Mouse (Mus musculus) urinary bladder, adult 2 months (tissue): ENCODE data around the gene Mdc1. TPM values are rescaled to one million over a fixed set of nuclear protein-coding genes. Genes with fewer than 3 reads are reported as not detected.

Experiments
- DNase-seq: peaks from one replicate; pipeline ENCODE4 v3.0.0; 2022; ENCODE audit warnings: low spot score
- polyA plus RNA-seq: library from polyadenylated mRNA; depleted of rRNA; stranded (reverse); fragments of >200 nt; gene quantifications from 2 replicates; pipeline ENCODE4 v1.2.3, GENCODE M21; 2012; rRNA removed

Gene Mdc1
- polyA plus RNA-seq = 10.4 and 14.2 TPM in 2 replicates

GRCm38 (mm10) chr17:35841076-35841950 is at the start of gene Mdc1:
TSS of gene Mdc1 (plus strand) at chr17:35841515.
- peak; percentile 87 for DNase-seq

GRCm38 (mm10) chr17:35792837-35793236 is 48.5 kb upstream of the Mdc1 start:
- no peak for DNase-seq

- DNase-seq = no peak
These were observed 46.2 kb upstream of the Mdc1 start for GRCm38 (mm10) chr17:35795099-35795498.

- no peak for DNase-seq
These were observed 45.7 kb upstream of the Mdc1 start for GRCm38 (mm10) chr17:35795656-35796055.

GRCm38 (mm10) chr17:35796835-35797234 is 44.5 kb upstream of the Mdc1 start:
- no peak for DNase-seq

GRCm38 (mm10) chr17:35800905-35801304 is 40.4 kb upstream of the Mdc1 start:
- no peak for DNase-seq

- no peak for DNase-seq
These were observed 38.3 kb upstream of the Mdc1 start for GRCm38 (mm10) chr17:35803020-35803419.

GRCm38 (mm10) chr17:35803858-35804399 is 37.4 kb upstream of the Mdc1 start:
- DNase-seq = no peak

GRCm38 (mm10) chr17:35808073-35808472 is 33.2 kb upstream of the Mdc1 start:
- DNase-seq = no peak

- no peak for DNase-seq
These were observed 31.9 kb upstream of the Mdc1 start for GRCm38 (mm10) chr17:35809395-35809794.

GRCm38 (mm10) chr17:35810900-35811648 is 30.2 kb upstream of the Mdc1 start:
- DNase-seq = no peak

- no peak for DNase-seq
These were observed 29.0 kb upstream of the Mdc1 start for GRCm38 (mm10) chr17:35812307-35812706.

- no peak for DNase-seq
These were observed 28.6 kb upstream of the Mdc1 start for GRCm38 (mm10) chr17:35812736-35813135.

GRCm38 (mm10) chr17:35813245-35813647 is 28.1 kb upstream of the Mdc1 start:
- DNase-seq = peak; percentile 82

GRCm38 (mm10) chr17:35813653-35814052 is 27.7 kb upstream of the Mdc1 start:
- DNase-seq = no peak

- DNase-seq = no peak
These were observed 26.6 kb upstream of the Mdc1 start for GRCm38 (mm10) chr17:35814678-35815077.

GRCm38 (mm10) chr17:35815836-35816235 is 25.5 kb upstream of the Mdc1 start:
- no peak for DNase-seq

GRCm38 (mm10) chr17:35816686-35817085 is 24.6 kb upstream of the Mdc1 start:
- no peak for DNase-seq

GRCm38 (mm10) chr17:35817226-35817625 is 24.1 kb upstream of the Mdc1 start:
- DNase-seq = no peak

GRCm38 (mm10) chr17:35820111-35820510 is 21.2 kb upstream of the Mdc1 start:
- no peak for DNase-seq

GRCm38 (mm10) chr17:35821439-35822430 is 19.6 kb upstream of the Mdc1 start, which contains the start of gene Ier3:
TSS of gene Ier3 (plus strand) at chr17:35821684.
- DNase-seq = peak; percentile 79
